Mouse (Mus musculus) brain, embryonic 18.5 days (tissue): ENCODE measurements around the gene Adh5.
"Not testable (repeated sequence)": the region's sequence is repeated elsewhere in the genome, so short reads cannot be mapped to it uniquely, and the experiment has no call there.

ENCODE experiments used
- DNase-seq: peaks from one replicate; pipeline ENCODE4 v3.0.0-alpha.2; 2012; ENCODE audit warnings: low read depth, low spot score

Gene Adh5

GRCm38 (mm10) chr3:138458441-138458840 lies 15.5 kb downstream of the Adh5 start:
- no peak for DNase-seq

- DNase-seq: no peak
Observed at GRCm38 (mm10) chr3:138460260-138460659, 17.4 kb downstream of the Adh5 start.

- DNase-seq: no peak
Observed at GRCm38 (mm10) chr3:138461832-138462231, 18.9 kb downstream of the Adh5 start.

GRCm38 (mm10) chr3:138463137-138463536 lies 20.2 kb downstream of the Adh5 start:
- DNase-seq: peak; percentile 24

GRCm38 (mm10) chr3:138463807-138464206 lies 20.9 kb downstream of the Adh5 start:
- no peak for DNase-seq

- DNase-seq: no peak
Observed at GRCm38 (mm10) chr3:138464573-138465147, 21.8 kb downstream of the Adh5 start.

GRCm38 (mm10) chr3:138466656-138467055 lies 23.8 kb downstream of the Adh5 start:
- DNase-seq: not testable (repeated sequence)

- no peak for DNase-seq
Observed at GRCm38 (mm10) chr3:138471066-138471465, 28.2 kb downstream of the Adh5 start.

- no peak for DNase-seq
Observed at GRCm38 (mm10) chr3:138479489-138479888, 36.6 kb downstream of the Adh5 start.

GRCm38 (mm10) chr3:138481526-138482284 lies 38.8 kb downstream of the Adh5 start:
- no peak for DNase-seq

GRCm38 (mm10) chr3:138483240-138483639 lies 40.3 kb downstream of the Adh5 start:
- DNase-seq: no peak

GRCm38 (mm10) chr3:138488584-138489326 lies 45.9 kb downstream of the Adh5 start:
- no peak for DNase-seq

- peak; percentile 88 for DNase-seq
Observed at GRCm38 (mm10) chr3:138489327-138490033, 46.6 kb downstream of the Adh5 start, which contains the start of gene Metap1. Gene Metap1, minus strand, starts transcription at chr3:138489515.

- DNase-seq: no peak
Observed at GRCm38 (mm10) chr3:138490034-138490337, 47.1 kb downstream of the Adh5 start.

GRCm38 (mm10) chr3:138493668-138494067 lies 50.8 kb downstream of the Adh5 start:
- no peak for DNase-seq

- DNase-seq: no peak
Observed at GRCm38 (mm10) chr3:138494565-138494964, 51.7 kb downstream of the Adh5 start.

GRCm38 (mm10) chr3:138495166-138496145 lies 52.6 kb downstream of the Adh5 start:
- no peak for DNase-seq

- no peak for DNase-seq
Observed at GRCm38 (mm10) chr3:138498731-138499130, 55.8 kb downstream of the Adh5 start.

GRCm38 (mm10) chr3:138499854-138500740 lies 57.2 kb downstream of the Adh5 start:
- no peak for DNase-seq

GRCm38 (mm10) chr3:138503754-138504153 lies 60.9 kb downstream of the Adh5 start:
- no peak for DNase-seq
